Mouse (Mus musculus) C2C12 (cell line): ENCODE measurements around the gene Fat4. TPM values are rescaled to one million over a fixed set of nuclear protein-coding genes. Genes with fewer than 3 reads are reported as not detected.

Experiments used
- H3K27me3 ChIP-seq: one replicate; pipeline ENCODE4 v1.6.1; 2011; ENCODE audit not compliant: control insufficient read depth, insufficient read depth, insufficient read length
- H3K36me3 ChIP-seq: one replicate; pipeline ENCODE4 v1.6.1; 2011; ENCODE audit not compliant: control insufficient read depth, insufficient read depth
- H3K4me3 ChIP-seq: one replicate; pipeline ENCODE4 v1.5.1; 2011; ENCODE audit warnings: mild to moderate bottlenecking, control low read depth; ENCODE audit not compliant: poor library complexity, insufficient read depth, severe bottlenecking
- H3K79me2 ChIP-seq: one replicate; pipeline ENCODE4 v1.6.1; 2011; ENCODE audit not compliant: control insufficient read depth, insufficient read depth
- H3K79me3 ChIP-seq: one replicate; pipeline ENCODE4 v1.6.1; 2011; ENCODE audit warnings: low read depth, control low read depth
- H3ac ChIP-seq: one replicate; pipeline ENCODE3; 2011; ENCODE audit warnings: low read depth; ENCODE audit not compliant: control insufficient read depth, insufficient read length
- CEBPB ChIP-seq: IDR thresholded peaks from one replicate; pipeline ENCODE4 v1.6.1; 2011; ENCODE audit warnings: low read depth, mild to moderate bottlenecking, control low read depth, moderate library complexity
- CTCF ChIP-seq: IDR thresholded peaks from one replicate; pipeline ENCODE4 v1.5.1; 2011; ENCODE audit not compliant: control insufficient read depth, insufficient read depth, insufficient read length
- FOSL1 ChIP-seq: IDR thresholded peaks from one replicate; pipeline ENCODE4 v1.8.0; 2011; ENCODE audit warnings: mild to moderate bottlenecking, low read length; ENCODE audit not compliant: poor library complexity, insufficient read depth, severe bottlenecking
- MAX ChIP-seq: IDR thresholded peaks from one replicate; pipeline ENCODE4 v1.6.1; 2011; ENCODE audit warnings: mild to moderate bottlenecking, control low read depth
- MYOD1 ChIP-seq: IDR thresholded peaks from one replicate; pipeline ENCODE4 v1.6.1; 2011; ENCODE audit warnings: low read depth; ENCODE audit not compliant: control insufficient read depth, insufficient read length
- MYOG ChIP-seq: IDR thresholded peaks from one replicate; pipeline ENCODE4 v1.6.1; 2011; ENCODE audit not compliant: control insufficient read depth, insufficient read length; ENCODE audit errors: extremely low read depth
- USF1 ChIP-seq: IDR thresholded peaks from one replicate; pipeline ENCODE4 v1.6.1; 2011; ENCODE audit warnings: low read depth, mild to moderate bottlenecking, control low read depth, moderate library complexity
- polyA plus RNA-seq: library from polyadenylated mRNA; unstranded; fragments of >200 nt; fragmentation: generic; extraction: Trizol; gene quantifications from one replicate; pipeline ENCODE4 v1.2.1, GENCODE M21; 2012; ENCODE audit warnings: missing spikeins

Fat4 gene
- polyA plus RNA-seq, 1 experiment, result 0.29 TPM

GRCm38 (mm10) chr3:38956012-38956648, 69.4 kb downstream of the Fat4 start:
- no peak for TF ChIP-seq FOSL1
- TF ChIP-seq MYOD1, result no peak
- TF ChIP-seq MAX, result no peak
- TF ChIP-seq USF1, result no peak
- no peak for TF ChIP-seq CEBPB
- TF ChIP-seq MYOG, result no peak
- TF ChIP-seq CTCF, result no peak
- Histone ChIP-seq H3K79me2 (no peaks in the 10 kb centered on the region), H3K79me3 (no peaks in the 10 kb centered on the region), H3K27me3 (no peaks in the 10 kb centered on the region), H3K4me3 (no peak overlapping the region), H3ac (no peak overlapping the region), H3K36me3 (no peaks in the 10 kb centered on the region)

- Histone ChIP-seq H3K36me3 (no peaks in the 10 kb centered on the region), H3K79me3 (no peaks in the 10 kb centered on the region), H3ac (no peak overlapping the region), H3K79me2 (no peaks in the 10 kb centered on the region), H3K4me3 (no peak overlapping the region), H3K27me3 (no peaks in the 10 kb centered on the region)
- no peak for TF ChIP-seq CTCF
- no peak for TF ChIP-seq MAX
- no peak for TF ChIP-seq MYOG
- TF ChIP-seq FOSL1, result no peak
Measured at GRCm38 (mm10) chr3:38957186-38957585, 70.4 kb downstream of the Fat4 start.

- TF ChIP-seq MYOG, result no peak
- TF ChIP-seq MYOD1, result no peak
- TF ChIP-seq USF1, result no peak
- TF ChIP-seq MAX, result no peak
- TF ChIP-seq CEBPB, result no peak
- no peak for TF ChIP-seq FOSL1
- Histone ChIP-seq H3K79me3 (no peaks in the 10 kb centered on the region), H3K4me3 (no peak overlapping the region), H3K79me2 (no peaks in the 10 kb centered on the region), H3K36me3 (no peaks in the 10 kb centered on the region), H3ac (no peak overlapping the region), H3K27me3 (no peaks in the 10 kb centered on the region)
Measured at GRCm38 (mm10) chr3:38962328-38962727, 75.6 kb downstream of the Fat4 start.

GRCm38 (mm10) chr3:38967480-38967879, 80.7 kb downstream of the Fat4 start:
- Histone ChIP-seq H3K27me3 (no peaks in the 10 kb centered on the region), H3K79me2 (no peaks in the 10 kb centered on the region), H3K79me3 (no peaks in the 10 kb centered on the region), H3ac (no peak overlapping the region), H3K36me3 (no peaks in the 10 kb centered on the region), H3K4me3 (no peak overlapping the region)
- no peak for TF ChIP-seq CEBPB
- no peak for TF ChIP-seq CTCF
- TF ChIP-seq MAX, result no peak
- TF ChIP-seq MYOD1, result no peak
- no peak for TF ChIP-seq USF1
- TF ChIP-seq MYOG, result no peak
- no peak for TF ChIP-seq FOSL1

- Histone ChIP-seq H3K79me3 (no peaks in the 10 kb centered on the region), H3ac (no peak overlapping the region), H3K79me2 (no peaks in the 10 kb centered on the region), H3K4me3 (no peak overlapping the region), H3K27me3 (no peaks in the 10 kb centered on the region), H3K36me3 (no peaks in the 10 kb centered on the region)
- no peak for TF ChIP-seq MYOD1
- TF ChIP-seq USF1, result no peak
- no peak for TF ChIP-seq CTCF
- TF ChIP-seq MAX, result no peak
- no peak for TF ChIP-seq MYOG
Measured at GRCm38 (mm10) chr3:38986379-38986778, 99.6 kb downstream of the Fat4 start.

- Histone ChIP-seq H3K27me3 (no peaks in the 10 kb centered on the region), H3ac (no peak overlapping the region), H3K4me3 (no peak overlapping the region), H3K36me3 (no peaks in the 10 kb centered on the region), H3K79me2 (no peaks in the 10 kb centered on the region), H3K79me3 (no peaks in the 10 kb centered on the region)
- TF ChIP-seq FOSL1 (no peak), USF1 (no peak), MYOD1 (no peak), MAX (no peak), CEBPB (no peak), MYOG (no peak), CTCF (no peak)
Measured at GRCm38 (mm10) chr3:38989181-38989580, 102.4 kb downstream of the Fat4 start.

GRCm38 (mm10) chr3:39000011-39000410, 113.3 kb downstream of the Fat4 start:
- Histone ChIP-seq H3K27me3 (no peaks in the 10 kb centered on the region), H3K36me3 (no peaks in the 10 kb centered on the region), H3K79me2 (no peaks in the 10 kb centered on the region), H3ac (no peak overlapping the region), H3K4me3 (no peak overlapping the region), H3K79me3 (no peaks in the 10 kb centered on the region)
- no peak for TF ChIP-seq MYOD1
- TF ChIP-seq MYOG, result no peak
- TF ChIP-seq USF1, result no peak
- no peak for TF ChIP-seq FOSL1
- no peak for TF ChIP-seq CTCF
- no peak for TF ChIP-seq MAX
- TF ChIP-seq CEBPB, result no peak
